Mouse (Mus musculus) lung, embryonic 15.5 days (tissue): ENCODE data around the gene Lrrc3b. TPM values are rescaled to one million over a fixed set of nuclear protein-coding genes. Genes with fewer than 3 reads are reported as not detected.

Experiments used
- ATAC-seq: fragments of 200-750 bp; cut with Nextera tagmentation; 2 replicates; pipeline ENCODE4 v1.8.0; 2017; ENCODE audit warnings: moderate number of reproducible peaks, borderline replicate concordance; ENCODE audit not compliant: low FRiP score, low TSS enrichment; ENCODE audit errors: extremely low read depth
- H3K27ac ChIP-seq: fragments of 300-500 bp; sonication (generic); 2 replicates; pipeline ENCODE4 v1.5.1; 2015; ENCODE audit warnings: moderate library complexity, mild to moderate bottlenecking, inconsistent platforms
- H3K27me3 ChIP-seq: fragments of 300-500 bp; sonication (generic); 2 replicates; pipeline ENCODE4 v1.6.1; 2015; ENCODE audit warnings: inconsistent platforms
- H3K36me3 ChIP-seq: fragments of 300-500 bp; sonication (generic); 2 replicates; pipeline ENCODE4 v1.6.1; 2015; ENCODE audit warnings: inconsistent platforms
- H3K4me1 ChIP-seq: fragments of 300-500 bp; sonication (generic); 2 replicates; pipeline ENCODE4 v1.6.1; 2015; ENCODE audit warnings: inconsistent platforms
- H3K4me2 ChIP-seq: fragments of 300-500 bp; sonication (generic); 2 replicates; pipeline ENCODE4 v1.6.1; 2015; ENCODE audit warnings: inconsistent platforms, mild to moderate bottlenecking, moderate library complexity
- H3K4me3 ChIP-seq: fragments of 300-500 bp; sonication (generic); 2 replicates; pipeline ENCODE4 v1.5.1; 2015; ENCODE audit warnings: mild to moderate bottlenecking, inconsistent platforms
- H3K9ac ChIP-seq: fragments of 300-500 bp; sonication (generic); 2 replicates; pipeline ENCODE4 v1.6.1; 2015; ENCODE audit warnings: inconsistent platforms
- H3K9me3 ChIP-seq: fragments of 300-500 bp; sonication (generic); 2 replicates; pipeline ENCODE4 v1.6.1; 2016; ENCODE audit warnings: inconsistent platforms
- WGBS: fragments of 180-500 bp; shearing (Covaris S2); methylation state at CpG from one replicate; pipeline ENCODE4 v1.1.7; 2015; 5-methylcytosine and 5-hydroxymethylcytosine counted together
- polyA plus RNA-seq: library from polyadenylated mRNA; unstranded; fragments of >200 nt; fragmentation: Nextera tagmentation; extraction: Ambion mirVana; gene quantifications from 2 replicates; pipeline ENCODE4 v1.2.1, GENCODE M21; 2015

Gene Lrrc3b
- polyA plus RNA-seq: 3.2 and 3.4 TPM in 2 replicates

GRCm38 (mm10) chr14:15438485-15439157, at the start of gene Lrrc3b:
TSS of gene Lrrc3b (minus strand) at chr14:15438987.
- under 1% methylated on average over 51 of the region's 51 CpGs for WGBS
- Histone ChIP-seq H3K4me3 (peak within 1 kb of the TSS; percentile 55), H3K36me3 (no peaks in the 10 kb centered on the region), H3K9me3 (no peaks in the 10 kb centered on the region), H3K27me3 (peaks cover 12% of the 10 kb centered on the region), H3K9ac (peak within 1 kb of the TSS; percentile 40), H3K27ac (no peak within 1 kb of the TSS), H3K4me2 (peak within 1 kb of the TSS; percentile 96), H3K4me1 (no peaks in the 10 kb centered on the region; the same call in 1 of the 2 replicates)
- ATAC-seq: peak; percentile 79

- no peak overlapping the region for H3K9ac ChIP-seq
- no peak overlapping the region for H3K4me2 ChIP-seq
- no peaks in the 10 kb centered on the region for H3K9me3 ChIP-seq
- H3K36me3 ChIP-seq: no peaks in the 10 kb centered on the region
- no peaks in the 10 kb centered on the region for H3K27me3 ChIP-seq
- no peak overlapping the region for H3K4me3 ChIP-seq
- no peaks in the 10 kb centered on the region for H3K4me1 ChIP-seq
- H3K27ac ChIP-seq: no peak overlapping the region
- ATAC-seq: no peak
Observed at GRCm38 (mm10) chr14:15477668-15478067, 38.9 kb upstream of the Lrrc3b start.

GRCm38 (mm10) chr14:15438096-15438484, 697 bp downstream of the Lrrc3b start:
- Histone ChIP-seq H3K9me3 (no peaks in the 10 kb centered on the region), H3K4me1 (no peaks in the 10 kb centered on the region; the same call in 1 of the 2 replicates), H3K27me3 (peaks cover 12% of the 10 kb centered on the region), H3K4me3 (peak overlapping the region; percentile 55), H3K36me3 (no peaks in the 10 kb centered on the region), H3K9ac (peak overlapping the region; percentile 29; the same call in 1 of the 2 replicates), H3K27ac (no peak overlapping the region), H3K4me2 (peak overlapping the region; percentile 96)
- peak; percentile 40; the same call in 1 of the 2 replicates for ATAC-seq
- WGBS: 0% methylated on average over 11 of the region's 11 CpGs

GRCm38 (mm10) chr14:15437501-15437941, 1.3 kb downstream of the Lrrc3b start:
- 0% methylated on average over 15 of the region's 15 CpGs for WGBS
- Histone ChIP-seq H3K27ac (no peak overlapping the region), H3K9ac (peak overlapping the region; percentile 29; the same call in 1 of the 2 replicates), H3K9me3 (no peaks in the 10 kb centered on the region), H3K27me3 (peaks cover 12% of the 10 kb centered on the region), H3K36me3 (no peaks in the 10 kb centered on the region), H3K4me1 (no peaks in the 10 kb centered on the region; the same call in 1 of the 2 replicates), H3K4me2 (peak overlapping the region; percentile 96), H3K4me3 (peak overlapping the region; percentile 55)
- 0 out of 2 replicates have a peak, but pooled peaks have one; percentile 47 for ATAC-seq

GRCm38 (mm10) chr14:15437046-15437445, 1.7 kb downstream of the Lrrc3b start:
- peak overlapping the region; percentile 96 for H3K4me2 ChIP-seq
- peaks cover 12% of the 10 kb centered on the region for H3K27me3 ChIP-seq
- H3K4me3 ChIP-seq: peak overlapping the region; percentile 55
- no peak overlapping the region for H3K9ac ChIP-seq
- no peak overlapping the region for H3K27ac ChIP-seq
- no peak for ATAC-seq
- no peaks in the 10 kb centered on the region; the same call in 1 of the 2 replicates for H3K4me1 ChIP-seq
- H3K36me3 ChIP-seq: no peaks in the 10 kb centered on the region
- no peaks in the 10 kb centered on the region for H3K9me3 ChIP-seq
- WGBS: 45% methylated on average over 4 of the region's 4 CpGs

- Histone ChIP-seq H3K9ac (no peak overlapping the region), H3K4me3 (no peak overlapping the region), H3K4me1 (no peaks in the 10 kb centered on the region; the same call in 1 of the 2 replicates), H3K27me3 (peaks cover 12% of the 10 kb centered on the region), H3K27ac (no peak overlapping the region), H3K36me3 (no peaks in the 10 kb centered on the region), H3K4me2 (no peak overlapping the region), H3K9me3 (no peaks in the 10 kb centered on the region)
- WGBS: 87% methylated on average over 4 of the region's 4 CpGs
- ATAC-seq: no peak
Observed at GRCm38 (mm10) chr14:15436586-15436985, 2.2 kb downstream of the Lrrc3b start.

GRCm38 (mm10) chr14:15432396-15432795, 6.4 kb downstream of the Lrrc3b start:
- H3K27ac ChIP-seq: no peak overlapping the region
- no peak overlapping the region for H3K4me3 ChIP-seq
- H3K4me2 ChIP-seq: no peak overlapping the region
- peaks cover under 1% of the 10 kb centered on the region; the same call in 1 of the 2 replicates for H3K27me3 ChIP-seq
- no peaks in the 10 kb centered on the region for H3K9me3 ChIP-seq
- no peak overlapping the region for H3K9ac ChIP-seq
- H3K36me3 ChIP-seq: no peaks in the 10 kb centered on the region
- ATAC-seq: no peak
- 25% methylated on average over 1 of the region's 1 CpGs for WGBS
- no peaks in the 10 kb centered on the region for H3K4me1 ChIP-seq

GRCm38 (mm10) chr14:15421624-15422023, 17.2 kb downstream of the Lrrc3b start:
- 83% methylated on average over 1 of the region's 1 CpGs for WGBS
- Histone ChIP-seq H3K36me3 (no peaks in the 10 kb centered on the region), H3K9me3 (no peaks in the 10 kb centered on the region), H3K27me3 (no peaks in the 10 kb centered on the region), H3K27ac (no peak overlapping the region), H3K4me1 (no peaks in the 10 kb centered on the region), H3K4me2 (no peak overlapping the region), H3K9ac (no peak overlapping the region), H3K4me3 (no peak overlapping the region)
- ATAC-seq: no peak

GRCm38 (mm10) chr14:15410686-15411534, 27.9 kb downstream of the Lrrc3b start:
- H3K27ac ChIP-seq: no peak overlapping the region
- H3K36me3 ChIP-seq: no peaks in the 10 kb centered on the region
- H3K9me3 ChIP-seq: no peaks in the 10 kb centered on the region
- no peaks in the 10 kb centered on the region for H3K4me1 ChIP-seq
- 72% methylated on average over 8 of the region's 8 CpGs for WGBS
- no peak for ATAC-seq
- no peak overlapping the region for H3K9ac ChIP-seq
- no peak overlapping the region for H3K4me3 ChIP-seq
- H3K4me2 ChIP-seq: no peak overlapping the region
- H3K27me3 ChIP-seq: no peaks in the 10 kb centered on the region

- Histone ChIP-seq H3K36me3 (no peaks in the 10 kb centered on the region), H3K4me2 (no peak overlapping the region), H3K9me3 (no peaks in the 10 kb centered on the region), H3K4me3 (no peak overlapping the region), H3K27ac (no peak overlapping the region), H3K27me3 (no peaks in the 10 kb centered on the region), H3K4me1 (no peaks in the 10 kb centered on the region), H3K9ac (no peak overlapping the region)
- ATAC-seq: no peak
- 79% methylated on average over 2 of the region's 2 CpGs for WGBS
Observed at GRCm38 (mm10) chr14:15385536-15385935, 53.3 kb downstream of the Lrrc3b start.

GRCm38 (mm10) chr14:15384972-15385371, 53.8 kb downstream of the Lrrc3b start:
- Histone ChIP-seq H3K4me1 (no peaks in the 10 kb centered on the region), H3K4me2 (no peak overlapping the region), H3K27me3 (no peaks in the 10 kb centered on the region), H3K9me3 (no peaks in the 10 kb centered on the region), H3K9ac (no peak overlapping the region), H3K4me3 (no peak overlapping the region), H3K36me3 (no peaks in the 10 kb centered on the region), H3K27ac (no peak overlapping the region)
- no peak for ATAC-seq
- 63% methylated on average over 2 of the region's 2 CpGs for WGBS

GRCm38 (mm10) chr14:15384532-15384931, 54.3 kb downstream of the Lrrc3b start:
- peak; percentile 78; the same call in 1 of the 2 replicates for ATAC-seq
- Histone ChIP-seq H3K4me1 (no peaks in the 10 kb centered on the region), H3K9me3 (no peaks in the 10 kb centered on the region), H3K4me3 (no peak overlapping the region), H3K27me3 (no peaks in the 10 kb centered on the region), H3K27ac (no peak overlapping the region), H3K4me2 (no peak overlapping the region), H3K9ac (no peak overlapping the region), H3K36me3 (no peaks in the 10 kb centered on the region)
- WGBS: 34% methylated on average over 5 of the region's 5 CpGs
